Mouse (Mus musculus) embryonic fibroblast, embryonic 13.5 days (primary cell): ENCODE measurements at regions not wholly inside any gene's neighbourhood (a gene's known extent, or its start where the extent isn't known, plus 50 kb on each side); places are given as distances from the start of the nearest gene placed in this dataset.

Experiments
- CTCF ChIP-seq: IDR thresholded peaks from 2 replicates; pipeline ENCODE4 v1.5.1; 2011; ENCODE audit warnings: mild to moderate bottlenecking, control low read depth, low read length, moderate library complexity, borderline replicate concordance; ENCODE audit not compliant: insufficient read depth
- POLR2A ChIP-seq: IDR thresholded peaks from 2 replicates; pipeline ENCODE4 v1.6.1; 2011; ENCODE audit warnings: low read depth, mild to moderate bottlenecking, control low read depth, low read length, moderate library complexity

- TF ChIP-seq CTCF = no peak
- TF ChIP-seq POLR2A = no peak
Measured at GRCm38 (mm10) chr12:25438217-25439028, 341.5 kb upstream of the Id2 start.
